Mouse (Mus musculus): ENCODE results near the gene Ptov1. TPM values are rescaled to one million over a fixed set of nuclear protein-coding genes. Genes with fewer than 3 reads are reported as not detected.
A peak's percentile ranks its signal among the peaks of the same experiment; 100 is the strongest.

The Ptov1 gene
- total RNA-seq (2021), result 100 to 1,000 TPM; 251 to 269 TPM

DNA sequence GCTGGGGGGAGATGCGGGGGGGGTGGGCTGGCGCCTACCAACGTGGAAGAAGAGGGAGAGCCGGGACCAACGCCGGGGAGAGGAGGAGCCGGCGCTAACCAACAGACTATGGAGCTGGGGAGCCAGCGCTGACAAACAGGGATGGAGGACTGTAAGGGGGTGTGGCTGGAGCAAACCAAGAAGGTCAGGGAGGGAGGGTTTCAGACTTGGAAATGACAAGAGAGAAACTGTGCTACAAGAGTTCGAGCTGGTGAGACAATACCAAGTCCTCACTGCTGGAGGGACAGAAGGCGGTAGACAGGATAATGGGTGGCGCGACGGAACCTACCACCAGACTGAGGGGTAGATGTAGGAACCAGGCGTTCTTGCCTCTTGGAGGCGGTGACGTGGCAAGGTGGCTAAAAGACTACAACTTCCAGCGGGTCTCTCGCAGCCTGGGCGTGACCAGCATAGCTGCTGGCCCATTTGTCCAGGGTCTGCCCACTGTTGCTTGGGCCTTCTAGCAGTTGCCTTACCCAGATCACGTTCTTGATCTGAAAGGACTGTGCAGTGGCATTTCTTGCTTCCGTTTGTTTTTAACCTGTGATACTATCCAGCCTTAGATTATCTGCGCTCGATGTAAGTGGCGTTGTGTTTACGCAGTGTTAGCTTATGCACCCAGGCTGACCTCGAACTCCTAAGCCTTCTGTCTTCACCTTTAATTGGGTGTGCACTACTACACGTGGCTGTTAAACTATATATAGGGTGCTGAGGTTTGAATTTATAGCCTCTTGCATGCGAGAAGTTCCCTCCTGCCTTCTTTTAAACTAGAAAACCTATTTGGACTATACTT lies at the start of gene Ptov1:
Gene Ptov1 (minus strand): TSS at position 92 of the 832 bp plus-strand sequence.
- intact Hi-C loops (cut with DNase I), result no loop called here
- DNase-seq (ENCODE audit: extremely low spot score in 1 of 2, low spot score in 2 of 2), result peak; percentile 96 to 97

GRCm38 (mm10) chr7:44919127-44919526 lies 49.5 kb upstream of the Ptov1 start:
- no peak for DNase-seq (ENCODE audit: extremely low spot score in 1 of 2, low spot score in 2 of 2)
- intact Hi-C loops (cut with DNase I), result no loop called here

DNA sequence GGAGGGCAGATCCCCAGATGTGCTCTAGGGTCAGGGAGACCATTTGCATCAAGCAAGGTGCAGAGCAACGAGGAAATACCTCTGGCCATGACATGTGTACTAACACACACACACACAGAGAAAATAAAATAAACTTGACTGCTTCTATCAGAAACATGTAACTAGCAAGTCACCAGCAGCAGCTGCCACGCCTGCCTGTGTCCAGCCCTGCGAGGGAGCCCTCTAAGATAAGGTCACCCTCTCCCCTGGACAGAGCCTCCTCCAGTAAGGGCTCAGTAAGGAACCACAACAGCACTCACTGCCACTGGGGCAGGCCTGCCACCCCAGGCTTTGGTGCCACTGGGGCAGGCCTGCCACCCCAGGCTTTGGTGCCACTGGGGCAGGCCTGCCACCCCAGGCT lies 48.6 kb upstream of the Ptov1 start:
- DNase-seq (ENCODE audit: extremely low spot score in 1 of 2, low spot score in 2 of 2), result no peak
- intact Hi-C loops (cut with DNase I), result no loop called here

DNA sequence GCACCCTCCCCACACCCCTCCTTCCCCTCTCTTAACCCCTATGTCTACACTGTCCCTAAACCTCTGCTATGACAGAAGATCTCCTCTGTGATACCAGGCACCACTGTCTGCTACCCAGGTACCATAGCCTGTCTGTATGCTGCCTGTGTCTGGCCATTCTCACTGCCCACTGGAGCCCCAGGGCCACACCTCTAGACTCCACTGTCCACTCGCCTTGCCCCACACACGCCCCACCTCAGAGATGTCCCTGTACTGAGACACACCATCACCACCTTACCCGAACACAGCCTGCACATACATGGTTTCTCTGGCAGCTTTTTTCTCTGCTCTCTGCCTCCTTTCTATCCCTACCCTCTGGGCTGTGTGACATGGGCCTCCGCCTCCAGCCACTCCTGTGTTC lies 47.3 kb upstream of the Ptov1 start:
- DNase-seq (ENCODE audit: extremely low spot score in 1 of 2, low spot score in 2 of 2), result no peak
- intact Hi-C loops (cut with DNase I), result no loop called here

GRCm38 (mm10) chr7:44916191-44916590 lies 46.6 kb upstream of the Ptov1 start:
- intact Hi-C loops (cut with DNase I), result no loop called here
- DNase-seq (ENCODE audit: extremely low spot score in 1 of 2, low spot score in 2 of 2), result peak in 1 of 2 experiments; percentile 74

- intact Hi-C loops (cut with DNase I), result no loop called here
- no peak for DNase-seq (ENCODE audit: extremely low spot score in 1 of 2, low spot score in 2 of 2)
Observed at GRCm38 (mm10) chr7:44915314-44915713, 45.7 kb upstream of the Ptov1 start.

GRCm38 (mm10) chr7:44914396-44914795 lies 44.8 kb upstream of the Ptov1 start:
- intact Hi-C loops (cut with DNase I), result no loop called here
- DNase-seq (ENCODE audit: extremely low spot score in 1 of 2, low spot score in 2 of 2), result no peak

GRCm38 (mm10) chr7:44908706-44909476 lies 39.3 kb upstream of the Ptov1 start:
- intact Hi-C loops (cut with DNase I), result no loop called here
- no peak for DNase-seq (ENCODE audit: extremely low spot score in 1 of 2, low spot score in 2 of 2)

GRCm38 (mm10) chr7:44905430-44905829 lies 35.8 kb upstream of the Ptov1 start:
- no peak for DNase-seq (ENCODE audit: extremely low spot score in 1 of 2, low spot score in 2 of 2)
- intact Hi-C loops (cut with DNase I), result no loop called here

DNA sequence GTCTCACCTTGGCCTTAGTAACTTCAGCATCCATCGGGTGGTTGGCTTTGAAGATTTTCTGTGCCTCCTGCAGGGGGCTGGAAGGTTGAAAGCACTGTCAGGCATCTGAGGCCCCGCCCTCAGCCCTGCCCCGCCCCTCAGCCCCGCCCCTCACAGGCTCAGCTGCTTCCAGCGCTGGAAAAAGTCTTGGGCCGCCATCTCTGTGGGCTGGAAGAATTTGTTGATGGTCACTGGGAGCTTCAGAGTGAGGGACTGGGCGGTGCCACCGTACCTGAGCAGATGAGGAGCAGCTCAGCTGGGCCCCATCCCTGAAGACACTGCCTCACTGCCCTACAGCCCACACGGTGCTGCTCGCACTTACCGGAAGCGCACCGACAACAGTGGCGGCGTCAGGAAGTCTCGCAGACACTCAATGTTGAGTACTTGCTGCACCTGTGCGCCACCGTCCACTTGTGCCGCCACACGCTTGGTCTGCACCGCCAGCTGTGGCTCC lies 31.7 kb upstream of the Ptov1 start:
- intact Hi-C loops (cut with DNase I), result no loop called here
- peak in 1 of 2 experiments; percentile 63 for DNase-seq (ENCODE audit: extremely low spot score in 1 of 2, low spot score in 2 of 2)

DNA sequence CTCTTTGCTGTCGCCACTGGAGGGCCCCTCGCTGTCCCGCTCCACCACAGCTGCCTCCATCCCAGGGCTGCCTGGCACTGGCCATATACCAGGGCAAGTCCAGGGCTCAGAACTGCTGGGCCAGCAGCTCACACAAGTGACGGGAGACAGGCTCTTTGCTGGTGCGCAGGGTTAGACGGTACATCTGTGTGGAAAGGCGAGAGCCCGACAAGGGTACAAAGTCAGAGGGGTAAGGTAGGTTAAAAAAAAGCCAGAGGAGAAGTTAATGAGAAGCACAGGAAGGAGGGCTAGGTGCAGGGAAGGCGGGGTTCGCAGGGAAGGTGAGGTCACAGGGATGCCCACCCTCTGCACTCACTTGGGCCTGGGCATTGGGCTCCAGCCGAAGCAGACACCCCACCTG lies 31.0 kb upstream of the Ptov1 start:
- no peak for DNase-seq (ENCODE audit: extremely low spot score in 1 of 2, low spot score in 2 of 2)
- intact Hi-C loops (cut with DNase I), result no loop called here

DNA sequence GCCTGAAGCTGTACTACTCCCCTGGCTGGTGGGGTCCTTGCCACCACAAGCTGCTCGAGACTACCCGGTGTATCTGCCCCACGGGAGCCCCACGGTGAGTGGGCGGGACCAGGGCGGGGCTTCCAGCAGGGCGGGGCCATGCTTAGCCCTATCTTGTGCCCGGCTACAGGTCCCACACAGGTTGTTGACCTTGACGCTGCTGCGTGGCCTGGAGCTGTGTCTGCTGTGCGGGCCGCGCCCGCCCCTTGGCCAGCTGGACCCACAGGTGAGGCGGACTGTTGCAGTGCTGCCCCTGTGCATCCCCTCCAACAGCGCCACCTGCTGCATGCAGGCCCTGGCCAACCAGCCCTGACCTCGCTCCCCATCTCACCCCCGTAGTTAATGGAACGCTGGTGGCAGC lies 29.0 kb upstream of the Ptov1 start:
- intact Hi-C loops (cut with DNase I), result no loop called here
- DNase-seq (ENCODE audit: extremely low spot score in 1 of 2, low spot score in 2 of 2), result peak in 1 of 2 experiments; percentile 70

GRCm38 (mm10) chr7:44896499-44896898 lies 26.9 kb upstream of the Ptov1 start:
- intact Hi-C loops (cut with DNase I), result no loop called here
- DNase-seq (ENCODE audit: extremely low spot score in 1 of 2, low spot score in 2 of 2), result no peak

- peak; percentile 93 to 94 for DNase-seq (ENCODE audit: extremely low spot score in 1 of 2, low spot score in 2 of 2)
- intact Hi-C loops (cut with DNase I), result no loop called here
Observed at GRCm38 (mm10) chr7:44895593-44896434, 26.2 kb upstream of the Ptov1 start, which contains the start of gene Fuz. Gene Fuz, plus strand, starts transcription at chr7:44896079.

DNA sequence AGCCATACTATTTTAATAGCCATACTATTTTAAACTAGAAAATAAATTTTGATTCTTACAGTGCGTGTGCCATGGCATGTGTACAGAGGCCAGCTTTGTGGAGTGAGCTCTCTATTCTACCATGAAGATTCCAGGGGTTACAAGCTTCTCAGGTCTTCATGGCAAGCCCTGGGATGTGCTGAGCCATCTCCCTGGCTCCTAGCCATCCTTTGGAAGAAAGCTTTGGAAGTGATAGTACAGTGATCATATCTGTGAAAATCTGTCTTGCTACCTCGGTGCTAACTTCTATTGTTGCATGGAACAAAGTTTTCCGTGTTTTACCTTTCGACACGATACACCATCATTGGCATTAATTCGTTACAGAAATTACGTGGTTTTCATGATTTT lies 25.6 kb upstream of the Ptov1 start:
- intact Hi-C loops (cut with DNase I), result no loop called here
- DNase-seq (ENCODE audit: extremely low spot score in 1 of 2, low spot score in 2 of 2), result no peak

GRCm38 (mm10) chr7:44894175-44894574 lies 24.6 kb upstream of the Ptov1 start:
- no peak for DNase-seq (ENCODE audit: extremely low spot score in 1 of 2, low spot score in 2 of 2)
- intact Hi-C loops (cut with DNase I), result no loop called here

GRCm38 (mm10) chr7:44893197-44893596 lies 23.6 kb upstream of the Ptov1 start:
- peak in 1 of 2 experiments; percentile 17 for DNase-seq (ENCODE audit: extremely low spot score in 1 of 2, low spot score in 2 of 2)
- intact Hi-C loops (cut with DNase I), result no loop called here

GRCm38 (mm10) chr7:44892276-44892921 lies 22.8 kb upstream of the Ptov1 start, which contains the start of gene Med25:
Gene Med25, minus strand, starts transcription at chr7:44892712.
- peak; percentile 94 to 98 for DNase-seq (ENCODE audit: extremely low spot score in 1 of 2, low spot score in 2 of 2)
- intact Hi-C loops (cut with DNase I), result no loop called here
